Mouse (Mus musculus) forebrain, embryonic 10.5 days (tissue): ENCODE measurements at regions not wholly inside any gene's neighbourhood (a gene's known extent, or its start where the extent isn't known, plus 50 kb on each side); places are given as distances from the start of the nearest gene placed in this dataset.

Source experiments
- DNase-seq: peaks from one replicate; pipeline ENCODE4 v3.0.0-alpha.2; 2017; ENCODE audit warnings: low spot score; ENCODE audit errors: extremely low spot score
- H3K27ac ChIP-seq: fragments of 300-500 bp; sonication (generic); 2 replicates; pipeline ENCODE4 v1.5.1; 2016; ENCODE audit warnings: mild to moderate bottlenecking
- H3K27me3 ChIP-seq: fragments of 300-500 bp; sonication (generic); 2 replicates; pipeline ENCODE4 v1.6.1; 2016; ENCODE audit warnings: mild to moderate bottlenecking; ENCODE audit not compliant: poor library complexity, severe bottlenecking
- H3K36me3 ChIP-seq: fragments of 300-500 bp; sonication (generic); replicated peaks from 2 replicates; pipeline ENCODE4 v1.6.1; 2016; ENCODE audit warnings: mild to moderate bottlenecking, moderate library complexity
- H3K4me1 ChIP-seq: fragments of 300-500 bp; sonication (generic); 2 replicates; pipeline ENCODE4 v1.6.1; 2016
- H3K4me3 ChIP-seq: fragments of 300-500 bp; sonication (generic); 2 replicates; pipeline ENCODE4 v1.5.1; 2016; ENCODE audit warnings: mild to moderate bottlenecking, moderate library complexity
- H3K9me3 ChIP-seq: fragments of 300-500 bp; sonication (generic); 2 replicates; pipeline ENCODE4 v1.6.1; 2016; ENCODE audit warnings: mild to moderate bottlenecking, moderate library complexity
- WGBS: fragments of 180-500 bp; shearing (Covaris S2); methylation state at CpG from one replicate; pipeline ENCODE4 v1.1.7; 2016; 5-methylcytosine and 5-hydroxymethylcytosine counted together

DNA sequence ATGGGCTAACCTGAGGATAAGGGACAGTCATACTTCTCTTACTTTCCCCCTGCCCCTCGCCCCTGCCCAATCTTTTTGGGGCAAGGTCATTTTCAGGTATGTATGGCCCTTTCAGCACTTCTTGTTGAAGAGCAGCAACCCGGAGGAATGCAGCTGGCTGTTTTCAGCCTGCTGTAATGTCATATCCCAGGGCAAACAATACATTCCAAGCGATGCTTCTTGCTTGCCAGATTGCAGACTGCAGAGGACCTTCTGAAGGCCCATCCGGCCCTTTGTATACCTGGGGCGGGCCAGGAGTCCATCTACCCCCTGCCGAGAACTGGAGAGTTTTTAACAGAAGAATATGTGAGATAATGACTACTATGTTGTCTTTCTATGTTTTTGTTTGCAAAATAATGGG, 105.2 kb downstream of the Cdca7 start:
- WGBS, result 90% methylated on average over 6 of the region's 6 CpGs
- Histone ChIP-seq H3K9me3 (peaks cover 7% of the 10 kb centered on the region), H3K4me1 (no peaks in the 10 kb centered on the region), H3K27ac (no peak overlapping the region), H3K36me3 (no peaks in the 10 kb centered on the region), H3K4me3 (no peak overlapping the region), H3K27me3 (no peaks in the 10 kb centered on the region)
- DNase-seq, result no peak

DNA sequence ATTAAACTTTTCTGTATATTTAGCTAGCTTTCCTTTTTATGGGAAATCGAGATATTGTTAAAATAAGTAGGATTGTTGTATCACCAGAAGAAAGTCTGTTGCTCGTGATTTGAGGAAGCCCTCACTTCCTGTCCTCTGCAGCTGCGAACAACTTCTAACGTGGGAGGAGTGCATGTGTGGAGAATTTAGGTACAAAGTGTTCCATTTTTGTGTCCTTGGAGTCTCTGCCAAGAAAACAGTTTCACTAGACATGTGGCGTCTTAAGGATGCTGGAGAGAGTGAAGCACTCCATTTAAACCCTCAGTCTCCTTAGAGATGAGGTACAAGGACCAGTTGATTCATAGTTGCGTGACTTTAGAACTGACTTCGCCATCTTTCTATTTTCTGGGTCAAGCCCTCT, 112.9 kb downstream of the Cdca7 start:
- H3K36me3 ChIP-seq, result no peaks in the 10 kb centered on the region
- no peak overlapping the region for H3K27ac ChIP-seq
- peaks cover 9% of the 10 kb centered on the region; the same call in 1 of the 2 replicates for H3K4me1 ChIP-seq
- peaks cover 7% of the 10 kb centered on the region for H3K9me3 ChIP-seq
- H3K27me3 ChIP-seq, result peaks cover 4% of the 10 kb centered on the region; the same call in 1 of the 2 replicates
- no peak for DNase-seq
- H3K4me3 ChIP-seq, result no peak overlapping the region
- 86% methylated on average over 7 of the region's 7 CpGs for WGBS

DNA sequence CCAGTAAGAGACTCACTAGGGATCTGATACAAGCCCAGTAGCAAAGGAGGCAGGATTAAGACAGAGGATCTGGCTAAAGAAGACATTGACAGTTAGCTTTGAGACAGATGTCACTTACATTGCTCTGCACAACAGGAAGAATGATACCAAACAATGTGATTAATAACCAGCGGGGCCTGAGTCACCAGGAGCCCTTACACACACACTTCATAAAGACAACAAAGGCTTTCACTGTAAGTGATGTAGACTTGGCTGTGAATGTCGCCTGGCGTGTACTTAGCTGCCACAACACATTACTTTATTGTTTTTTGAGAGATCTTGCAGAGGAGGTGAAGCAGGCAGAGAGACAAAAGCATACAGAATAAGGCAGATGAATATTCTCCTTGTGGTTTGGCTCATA, 116.1 kb downstream of the Cdca7 start:
- Histone ChIP-seq H3K27ac (no peak overlapping the region), H3K4me3 (no peak overlapping the region), H3K36me3 (no peaks in the 10 kb centered on the region), H3K9me3 (no peaks in the 10 kb centered on the region), H3K4me1 (peaks cover 9% of the 10 kb centered on the region; the same call in 1 of the 2 replicates), H3K27me3 (peaks cover 8% of the 10 kb centered on the region; the same call in 1 of the 2 replicates)
- DNase-seq, result no peak
- 69% methylated on average over 3 of the region's 3 CpGs for WGBS

DNA sequence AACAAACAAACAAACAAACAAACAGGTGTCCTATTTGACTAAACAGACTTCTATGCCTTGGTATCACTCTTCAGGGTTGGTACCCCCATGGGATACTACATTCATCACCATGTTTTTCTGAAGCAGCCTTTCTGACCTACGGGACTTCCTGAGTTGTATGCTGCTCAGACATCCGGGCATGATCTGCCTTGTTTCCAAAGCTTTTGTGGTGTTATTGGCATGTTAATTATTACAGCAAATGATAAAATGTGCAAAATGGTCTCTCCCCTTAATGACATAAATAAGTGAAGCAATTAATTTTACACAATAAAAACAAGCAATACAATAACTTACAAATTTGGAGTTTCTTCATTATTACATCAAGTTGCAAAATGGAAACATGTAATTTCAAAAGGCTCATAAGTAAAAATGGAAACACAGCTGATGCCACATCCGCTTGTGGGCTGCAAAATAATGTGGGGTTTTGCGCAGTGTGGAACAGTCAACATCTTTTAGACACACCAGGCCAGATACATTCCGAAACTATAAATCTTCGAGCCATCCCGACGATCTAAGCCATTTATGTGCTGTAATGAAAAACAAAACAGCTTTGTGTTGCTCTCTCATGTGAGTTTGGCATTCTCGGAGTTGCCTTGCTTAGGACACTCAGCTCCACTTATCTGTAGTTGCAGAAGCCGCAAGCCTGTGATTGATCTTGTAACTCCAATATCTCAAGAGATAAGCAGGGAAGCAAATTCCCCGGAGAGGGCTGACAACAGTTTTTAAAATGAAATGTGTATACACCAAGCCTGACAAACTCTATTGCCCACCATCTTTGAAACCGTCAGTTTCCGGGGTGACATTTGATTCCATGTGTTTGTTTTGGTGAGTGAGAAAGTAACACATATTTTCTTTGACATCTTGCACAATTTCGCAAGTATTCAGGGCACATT, 121.3 kb downstream of the Cdca7 start:
- H3K4me1 ChIP-seq, result peaks cover 12% of the 10 kb centered on the region
- no peaks in the 10 kb centered on the region for H3K9me3 ChIP-seq
- no peak overlapping the region for H3K27ac ChIP-seq
- WGBS, result 85% methylated on average over 14 of the region's 14 CpGs
- H3K27me3 ChIP-seq, result peaks cover 4% of the 10 kb centered on the region; the same call in 1 of the 2 replicates
- DNase-seq, result no peak
- no peaks in the 10 kb centered on the region for H3K36me3 ChIP-seq
- H3K4me3 ChIP-seq, result no peak overlapping the region

DNA sequence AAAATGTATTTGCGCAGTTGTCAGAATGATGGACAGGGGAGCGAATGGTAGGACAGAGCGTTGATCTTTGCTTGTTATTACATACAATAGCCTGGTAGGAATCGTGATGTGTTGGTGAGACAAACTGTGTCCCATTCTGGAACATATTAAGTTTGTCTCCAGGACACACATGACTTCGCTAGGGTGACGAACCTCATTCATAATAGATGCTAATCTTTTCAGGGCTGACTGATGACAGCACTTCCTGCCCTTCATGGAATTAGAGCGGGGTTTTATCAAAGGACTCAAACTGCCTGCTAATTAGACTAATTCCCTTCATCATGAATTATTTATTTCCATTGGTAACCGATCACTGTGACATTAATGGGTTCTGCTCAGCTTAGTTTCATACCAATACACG, 122.0 kb downstream of the Cdca7 start:
- DNase-seq, result no peak
- H3K27me3 ChIP-seq, result 0 out of 2 replicates have a peak, but pooled peaks cover 4% of the 10 kb centered on the region
- peaks cover 12% of the 10 kb centered on the region for H3K4me1 ChIP-seq
- WGBS, result 60% methylated on average over 9 of the region's 9 CpGs
- H3K4me3 ChIP-seq, result no peak overlapping the region
- no peaks in the 10 kb centered on the region for H3K36me3 ChIP-seq
- H3K9me3 ChIP-seq, result no peaks in the 10 kb centered on the region
- no peak overlapping the region for H3K27ac ChIP-seq

DNA sequence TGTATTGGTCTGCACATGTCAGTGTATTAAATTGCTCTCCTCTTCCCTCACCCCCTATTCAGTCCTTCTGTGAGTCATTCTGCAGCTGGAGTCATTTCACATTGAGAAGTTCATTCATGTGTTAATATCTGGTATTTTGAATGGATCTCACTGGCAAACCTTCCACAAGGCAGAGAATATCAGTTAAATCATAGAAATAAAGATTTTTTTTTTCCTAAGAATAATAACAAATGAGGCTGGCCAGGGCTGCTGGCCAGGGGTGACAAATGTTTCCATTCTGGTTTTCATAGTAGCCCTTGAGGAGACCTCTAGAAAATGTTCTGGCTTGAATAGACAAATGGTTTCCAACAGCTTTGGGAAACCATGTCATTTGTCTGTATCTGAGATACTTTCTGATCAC, 124.8 kb downstream of the Cdca7 start:
- Histone ChIP-seq H3K9me3 (no peaks in the 10 kb centered on the region), H3K27ac (no peak overlapping the region), H3K4me1 (peaks cover 12% of the 10 kb centered on the region), H3K27me3 (peaks cover 9% of the 10 kb centered on the region; the same call in 1 of the 2 replicates), H3K36me3 (no peaks in the 10 kb centered on the region), H3K4me3 (no peak overlapping the region)
- no peak for DNase-seq

DNA sequence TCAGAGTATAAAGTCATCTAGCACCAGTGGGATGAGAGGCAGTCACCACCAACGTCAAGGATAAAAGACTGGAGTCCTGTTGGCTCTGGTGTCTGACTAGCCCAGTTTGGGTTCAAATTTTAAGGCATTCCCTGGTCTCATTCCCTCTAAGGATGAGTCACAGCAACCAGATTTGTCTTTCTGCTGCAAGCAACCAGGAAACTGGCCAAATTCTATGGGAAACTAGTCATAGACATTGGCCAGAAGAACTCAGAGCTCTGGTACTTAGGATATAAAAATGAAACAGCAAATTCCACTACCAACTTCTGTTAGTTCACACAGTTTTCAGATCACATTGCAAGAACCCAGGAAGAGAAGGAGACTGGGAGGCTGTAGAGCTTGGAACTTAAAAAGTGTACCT, 126.2 kb downstream of the Cdca7 start:
- Histone ChIP-seq H3K27ac (no peak overlapping the region), H3K27me3 (peaks cover 5% of the 10 kb centered on the region; the same call in 1 of the 2 replicates), H3K4me3 (no peak overlapping the region), H3K9me3 (no peaks in the 10 kb centered on the region), H3K36me3 (no peaks in the 10 kb centered on the region), H3K4me1 (peaks cover 12% of the 10 kb centered on the region)
- DNase-seq, result no peak
- 85% methylated on average over 1 of the region's 1 CpGs for WGBS

DNA sequence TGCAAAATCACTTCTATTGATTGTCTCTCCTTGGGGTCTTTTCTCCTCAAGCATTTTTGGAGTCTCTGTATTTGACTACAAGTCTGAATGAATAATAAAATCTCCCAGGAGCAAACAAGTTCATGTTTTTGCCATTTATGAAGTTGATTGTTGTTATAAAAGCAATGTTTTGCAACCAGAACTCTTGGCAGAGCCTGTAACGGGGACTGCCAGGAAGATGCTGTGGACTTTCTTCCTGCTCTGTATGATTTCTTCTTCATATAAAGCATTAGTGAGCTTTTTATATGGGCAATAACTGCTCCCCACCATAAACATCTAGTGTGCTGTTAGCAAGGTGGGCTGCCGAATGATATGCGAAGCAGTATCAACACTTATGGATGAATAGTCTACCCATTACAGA, 136.3 kb downstream of the Cdca7 start:
- Histone ChIP-seq H3K4me1 (no peaks in the 10 kb centered on the region), H3K4me3 (no peak overlapping the region), H3K27ac (no peak overlapping the region), H3K36me3 (no peaks in the 10 kb centered on the region), H3K9me3 (0 out of 2 replicates have a peak, but pooled peaks cover 5% of the 10 kb centered on the region), H3K27me3 (no peaks in the 10 kb centered on the region)
- WGBS, result 95% methylated on average over 3 of the region's 3 CpGs
- no peak for DNase-seq

DNA sequence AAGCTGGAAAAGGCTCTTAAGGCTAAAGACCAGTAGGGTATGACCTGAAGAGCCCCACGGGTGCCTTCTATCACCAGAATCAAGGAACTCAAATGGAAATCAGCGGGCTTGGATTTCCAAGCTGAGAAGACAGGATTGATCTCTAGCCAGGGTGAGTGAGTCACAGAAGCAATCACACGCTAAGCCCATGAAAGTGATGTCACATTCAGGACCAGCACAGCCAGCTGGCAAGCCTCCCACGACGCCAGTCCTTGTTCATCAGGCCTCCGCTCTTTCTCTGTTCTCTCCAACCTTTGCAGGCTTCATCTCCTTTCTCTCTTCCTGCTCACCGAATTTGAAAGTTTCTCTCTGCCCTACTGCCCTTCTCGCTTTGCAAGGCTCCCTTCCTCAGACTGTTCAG, 138.3 kb downstream of the Cdca7 start:
- Histone ChIP-seq H3K27ac (no peak overlapping the region), H3K4me1 (peaks cover 4% of the 10 kb centered on the region), H3K27me3 (no peaks in the 10 kb centered on the region; the same call in 1 of the 2 replicates), H3K36me3 (no peaks in the 10 kb centered on the region), H3K4me3 (no peak overlapping the region), H3K9me3 (0 out of 2 replicates have a peak, but pooled peaks cover 5% of the 10 kb centered on the region)
- 82% methylated on average over 8 of the region's 8 CpGs for WGBS
- no peak for DNase-seq

DNA sequence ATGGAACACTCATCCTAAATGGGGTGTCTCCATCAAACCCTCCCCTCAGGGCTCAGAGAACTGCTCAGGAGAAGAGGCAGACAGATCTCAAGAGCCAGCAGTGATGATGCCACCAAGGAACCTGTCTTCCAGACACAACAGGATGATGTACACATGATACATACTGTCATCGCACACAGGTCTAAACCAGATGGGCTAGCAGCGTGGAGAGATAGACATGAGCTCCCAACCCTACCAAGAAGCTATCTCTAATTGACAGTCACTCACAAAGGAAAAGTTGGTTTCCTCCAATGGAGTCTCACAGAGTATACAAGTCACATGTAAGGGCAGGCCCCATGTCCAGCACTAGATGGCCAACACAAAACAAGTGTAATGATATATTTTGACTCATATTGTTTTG, 139.9 kb downstream of the Cdca7 start:
- Histone ChIP-seq H3K4me1 (peaks cover 20% of the 10 kb centered on the region), H3K27ac (no peak overlapping the region), H3K9me3 (0 out of 2 replicates have a peak, but pooled peaks cover 5% of the 10 kb centered on the region), H3K4me3 (no peak overlapping the region), H3K36me3 (no peaks in the 10 kb centered on the region), H3K27me3 (no peaks in the 10 kb centered on the region; the same call in none of the 2 replicates)
- DNase-seq, result no peak
- WGBS, result 92% methylated on average over 2 of the region's 2 CpGs

DNA sequence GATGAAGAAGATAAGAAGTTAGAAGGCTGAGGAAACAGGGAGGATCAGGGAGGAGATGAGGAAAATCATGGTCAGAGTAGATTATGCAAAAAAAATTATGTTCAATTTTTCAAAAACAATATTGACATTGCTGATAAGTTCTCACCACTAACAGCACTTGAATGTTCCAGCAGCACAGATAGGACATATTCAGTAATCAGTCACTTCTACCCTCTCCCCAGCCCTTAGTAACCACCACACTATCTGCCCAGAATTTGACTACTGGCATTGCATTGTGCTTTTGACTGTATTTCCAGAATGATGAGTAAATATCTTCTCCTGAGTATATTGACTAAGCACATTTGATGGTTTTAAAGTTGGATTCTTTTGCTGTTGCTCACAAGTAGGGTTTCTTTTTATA, 140.5 kb downstream of the Cdca7 start:
- Histone ChIP-seq H3K36me3 (no peaks in the 10 kb centered on the region), H3K27me3 (peaks cover 4% of the 10 kb centered on the region), H3K4me3 (no peak overlapping the region), H3K4me1 (peaks cover 24% of the 10 kb centered on the region), H3K27ac (no peak overlapping the region), H3K9me3 (0 out of 2 replicates have a peak, but pooled peaks cover 2% of the 10 kb centered on the region)
- DNase-seq, result no peak

DNA sequence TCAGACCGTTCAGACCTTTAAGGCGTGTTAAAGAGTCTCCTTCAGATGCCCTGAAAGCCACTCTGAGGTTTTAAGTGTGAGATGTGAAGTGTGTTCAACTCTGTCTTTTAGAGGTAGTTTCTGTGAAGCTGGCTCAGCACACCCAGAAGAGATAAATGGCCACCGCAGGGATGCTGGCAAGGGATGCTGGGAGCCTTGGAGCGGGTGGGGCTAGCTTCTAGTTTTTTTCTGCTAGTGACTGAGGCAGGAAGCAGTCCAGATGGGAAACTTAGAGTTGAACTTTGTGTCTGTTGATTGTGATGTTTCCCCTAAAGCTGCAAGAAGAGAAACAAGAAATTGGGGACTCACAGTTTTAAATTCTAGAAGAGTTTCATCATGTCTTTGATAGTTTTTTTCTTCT, 143.5 kb downstream of the Cdca7 start:
- H3K27me3 ChIP-seq, result peaks cover 15% of the 10 kb centered on the region
- H3K36me3 ChIP-seq, result no peaks in the 10 kb centered on the region
- no peak for DNase-seq
- no peak overlapping the region for H3K27ac ChIP-seq
- H3K4me3 ChIP-seq, result no peak overlapping the region
- WGBS, result 50% methylated on average over 4 of the region's 4 CpGs
- peaks cover 26% of the 10 kb centered on the region for H3K4me1 ChIP-seq
- no peaks in the 10 kb centered on the region for H3K9me3 ChIP-seq

DNA sequence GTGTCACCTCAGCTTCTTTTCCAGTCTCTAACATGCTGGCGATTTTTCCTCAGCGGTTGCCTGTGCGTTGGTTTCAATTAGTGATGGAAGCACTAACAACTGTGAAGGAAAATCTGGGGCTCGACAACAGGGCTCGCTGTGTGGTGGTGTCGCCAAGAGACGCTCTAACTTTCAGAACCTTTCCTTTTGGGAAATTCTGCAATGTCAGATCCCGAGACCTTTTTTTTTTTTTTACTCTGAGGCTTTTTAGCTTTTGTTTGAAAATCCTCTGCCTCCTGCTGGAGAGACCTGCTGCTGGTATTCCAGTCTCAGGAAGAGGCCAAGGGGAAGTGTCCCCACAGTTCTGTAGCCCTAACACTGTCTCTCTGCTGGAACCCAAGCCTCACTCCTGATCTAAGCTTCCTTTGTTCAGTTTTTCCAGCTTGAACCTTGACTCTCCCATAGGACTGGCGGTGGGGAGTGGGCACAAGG, 144.3 kb downstream of the Cdca7 start:
- DNase-seq, result peak; percentile 23
- H3K4me3 ChIP-seq, result peak overlapping the region; percentile 36
- H3K36me3 ChIP-seq, result no peaks in the 10 kb centered on the region
- H3K27ac ChIP-seq, result peak overlapping the region; percentile 71
- peaks cover 26% of the 10 kb centered on the region for H3K4me1 ChIP-seq
- peaks cover 15% of the 10 kb centered on the region for H3K27me3 ChIP-seq
- WGBS, result 3% methylated on average over 9 of the region's 9 CpGs
- H3K9me3 ChIP-seq, result no peaks in the 10 kb centered on the region
